Mouse (Mus musculus) neural tube, embryonic 13.5 days (tissue): ENCODE results near the gene Serpina3k. TPM values are rescaled to one million over a fixed set of nuclear protein-coding genes. Genes with fewer than 3 reads are reported as not detected.

Experiments
- polyA plus RNA-seq: library from polyadenylated mRNA; unstranded; fragments of >200 nt; fragmentation: Nextera tagmentation; extraction: Ambion mirVana; gene quantifications from 2 replicates; pipeline ENCODE4 v1.2.1, GENCODE M21; 2015

Serpina3k gene
- polyA plus RNA-seq, 1 experiment from 2014 or later, result not detected

Other genes with a start within 250 kb of the Serpina3k start
- gene Serpina5, start 237.4 kb upstream of the Serpina3k start, polyA plus RNA-seq, result not detected in 2 replicates
- gene Serpina3a, start 225.8 kb upstream of the Serpina3k start, polyA plus RNA-seq, result not detected in 2 replicates
- not detected in 2 replicates for gene Serpina3b, start 210.5 kb upstream of the Serpina3k start, polyA plus RNA-seq
- gene Serpina3c, start 184.6 kb upstream of the Serpina3k start, polyA plus RNA-seq, result not detected in 2 replicates
- not detected in 2 replicates for gene Serpina3f, start 123.9 kb upstream of the Serpina3k start, polyA plus RNA-seq
- 5.2 and 6.5 TPM in 2 replicates for gene Serpina3g, start 102.2 kb upstream of the Serpina3k start, polyA plus RNA-seq
- gene Serpina3i, start 75.4 kb upstream of the Serpina3k start, polyA plus RNA-seq, result not detected in 2 replicates
- not detected in 2 replicates for gene Serpina3j, start 23.9 kb upstream of the Serpina3k start, polyA plus RNA-seq
- gene Serpina3m, start within 50 bp of the Serpina3k start, polyA plus RNA-seq, result not detected in 2 replicates
- 0.70 and 1.9 TPM in 2 replicates for gene Serpina3n, start 68.2 kb downstream of the Serpina3k start, polyA plus RNA-seq
- not detected in 2 replicates for gene Gsc, start 134.8 kb downstream of the Serpina3k start, polyA plus RNA-seq